Mouse (Mus musculus) neural tube, embryonic 14.5 days (tissue): ENCODE measurements around the gene Qrsl1. TPM values are rescaled to one million over a fixed set of nuclear protein-coding genes. Genes with fewer than 3 reads are reported as not detected.

Experiments
- ATAC-seq: fragments of 200-750 bp; cut with Nextera tagmentation; 2 replicates; pipeline ENCODE4 v1.8.0; 2017; ENCODE audit warnings: low read depth, mild to moderate bottlenecking, moderate TSS enrichment, moderate library complexity
- H3K27ac ChIP-seq: fragments of 300-500 bp; sonication (generic); 2 replicates; pipeline ENCODE4 v1.5.1; 2014; ENCODE audit warnings: low read depth, mild to moderate bottlenecking, control low read depth, low read length, moderate library complexity, mixed read lengths
- H3K27me3 ChIP-seq: fragments of 300-500 bp; sonication (generic); 2 replicates; pipeline ENCODE4 v1.6.1; 2014; ENCODE audit warnings: low read length; ENCODE audit not compliant: control insufficient read depth, insufficient read depth
- H3K36me3 ChIP-seq: fragments of 300-500 bp; sonication (generic); 2 replicates; pipeline ENCODE4 v1.6.1; 2014; ENCODE audit warnings: low read length, mixed read lengths; ENCODE audit not compliant: control insufficient read depth, insufficient read depth
- H3K4me1 ChIP-seq: fragments of 300-500 bp; sonication (generic); 2 replicates; pipeline ENCODE4 v1.6.1; 2014; ENCODE audit warnings: low read length; ENCODE audit not compliant: control insufficient read depth, insufficient read depth
- H3K4me2 ChIP-seq: fragments of 300-500 bp; sonication (generic); 2 replicates; pipeline ENCODE4 v1.6.1; 2014; ENCODE audit warnings: mild to moderate bottlenecking, low read depth, low read length, control low read depth
- H3K4me3 ChIP-seq: fragments of 300-500 bp; sonication (generic); 2 replicates; pipeline ENCODE4 v1.5.1; 2014; ENCODE audit warnings: low read depth, low read length, control low read depth, mixed read lengths
- H3K9ac ChIP-seq: fragments of 300-500 bp; sonication (generic); replicated peaks from 2 replicates; pipeline ENCODE4 v1.6.1; 2014; ENCODE audit warnings: low read depth, mild to moderate bottlenecking, control low read depth, low read length, mixed read lengths
- H3K9me3 ChIP-seq: fragments of 300-500 bp; sonication (generic); 2 replicates; pipeline ENCODE4 v1.6.1; 2016; ENCODE audit warnings: low read length; ENCODE audit not compliant: control insufficient read depth
- WGBS: fragments of 180-500 bp; shearing (Covaris S2); extraction: QIAGEN DNeasy Blood & Tissue Kit; methylation state at CpG from one replicate; pipeline ENCODE4 v1.1.7; 2014; 5-methylcytosine and 5-hydroxymethylcytosine counted together
- polyA plus RNA-seq: library from polyadenylated mRNA; unstranded; fragments of >200 nt; fragmentation: Nextera tagmentation; extraction: Ambion mirVana; gene quantifications from 2 replicates; pipeline ENCODE4 v1.2.1, GENCODE M21; 2014

Qrsl1 gene
- polyA plus RNA-seq, 1 experiment from 2014 or later, result 26.3 TPM

DNA sequence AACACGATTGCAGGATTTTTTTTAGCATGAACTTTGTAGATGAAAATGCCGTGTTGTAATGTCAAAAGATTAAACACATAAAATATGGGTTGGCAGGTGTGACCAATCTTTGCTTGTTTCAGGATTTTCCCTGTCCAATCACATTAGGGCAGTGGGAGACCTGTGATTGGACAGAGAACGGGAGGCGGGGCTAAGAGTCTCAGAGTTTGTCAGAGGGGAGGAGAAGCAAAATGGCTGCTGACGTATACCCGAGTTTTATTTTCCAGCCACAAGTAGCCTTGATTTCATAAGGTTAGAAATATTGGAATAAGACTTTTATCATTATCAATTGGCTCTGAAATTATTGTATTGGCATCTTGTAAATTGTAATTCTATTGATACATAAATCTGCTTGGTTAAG is 75.8 kb downstream of the Qrsl1 start:
- Histone ChIP-seq H3K9me3 (no peaks in the 10 kb centered on the region), H3K4me3 (no peak overlapping the region), H3K4me2 (no peak overlapping the region), H3K27ac (no peak overlapping the region), H3K4me1 (no peaks in the 10 kb centered on the region), H3K36me3 (no peaks in the 10 kb centered on the region), H3K27me3 (no peaks in the 10 kb centered on the region), H3K9ac (no peak overlapping the region)
- ATAC-seq, result no peak
- 98% methylated on average over 6 of the region's 6 CpGs for WGBS

DNA sequence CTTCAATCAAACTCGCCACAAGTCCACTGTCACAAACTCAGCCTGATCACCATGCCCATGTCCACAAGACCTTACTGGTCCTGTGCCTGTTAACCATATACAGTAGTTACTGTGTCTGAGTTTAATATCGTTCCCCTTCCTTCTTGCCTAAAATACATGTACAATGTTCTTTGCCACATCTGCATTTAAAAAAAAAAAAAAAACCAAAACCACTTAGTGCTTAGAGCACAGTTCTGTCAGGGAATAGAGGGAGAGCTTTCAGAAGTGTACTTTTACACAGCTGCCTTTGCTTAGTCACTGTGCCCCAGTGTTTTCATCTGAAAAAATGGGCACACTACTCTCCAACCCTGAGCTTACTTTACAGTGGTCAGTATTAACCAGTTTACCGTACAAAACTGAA is 76.8 kb downstream of the Qrsl1 start:
- no peak for ATAC-seq
- Histone ChIP-seq H3K27me3 (no peaks in the 10 kb centered on the region), H3K27ac (no peak overlapping the region), H3K4me3 (no peak overlapping the region), H3K36me3 (no peaks in the 10 kb centered on the region), H3K9ac (no peak overlapping the region), H3K4me1 (no peaks in the 10 kb centered on the region), H3K9me3 (no peaks in the 10 kb centered on the region), H3K4me2 (no peak overlapping the region)
- WGBS, result 92% methylated on average over 3 of the region's 3 CpGs

Other genes starting within 250 kb of the Qrsl1 start
- 15.3 and 17.1 TPM in 2 replicates for gene Rtn4ip1, start 62 bp upstream of the Qrsl1 start, polyA plus RNA-seq
- 0.09 and 0.27 TPM in 2 replicates for gene Crybg1, start 247.1 kb upstream of the Qrsl1 start, polyA plus RNA-seq